Mouse (Mus musculus): ENCODE results near the gene Mthfd1l.
A peak's percentile ranks its signal among the peaks of the same experiment; 100 is the strongest.
"Not testable (repeated sequence)": the region's sequence is repeated elsewhere in the genome, so short reads cannot be mapped to it uniquely, and the experiment has no call there.

Gene Mthfd1l

GRCm38 (mm10) chr10:4119287-4119686 lies 146.4 kb downstream of the Mthfd1l start:
- no peak for DNase-seq (ENCODE audit: low read depth, low spot score)

GRCm38 (mm10) chr10:4120708-4121107 lies 147.8 kb downstream of the Mthfd1l start:
- peak; percentile 87 for DNase-seq (ENCODE audit: low read depth, low spot score)

GRCm38 (mm10) chr10:4121197-4121596 lies 148.3 kb downstream of the Mthfd1l start:
- DNase-seq (ENCODE audit: low read depth, low spot score): no peak

- DNase-seq (ENCODE audit: low read depth, low spot score): not testable (repeated sequence)
Measured at GRCm38 (mm10) chr10:4123280-4123945, 150.5 kb downstream of the Mthfd1l start.

GRCm38 (mm10) chr10:4124148-4124547 lies 151.2 kb downstream of the Mthfd1l start:
- no peak for DNase-seq (ENCODE audit: low read depth, low spot score)

- no peak for DNase-seq (ENCODE audit: low read depth, low spot score)
Measured at GRCm38 (mm10) chr10:4125232-4125631, 152.3 kb downstream of the Mthfd1l start.

GRCm38 (mm10) chr10:4126335-4127012 lies 153.6 kb downstream of the Mthfd1l start:
- peak; percentile 28 for DNase-seq (ENCODE audit: low read depth, low spot score)

GRCm38 (mm10) chr10:4128411-4128810 lies 155.5 kb downstream of the Mthfd1l start:
- DNase-seq (ENCODE audit: low read depth, low spot score): no peak

GRCm38 (mm10) chr10:4128915-4129314 lies 156.0 kb downstream of the Mthfd1l start:
- DNase-seq (ENCODE audit: low read depth, low spot score): peak; percentile 59

- DNase-seq (ENCODE audit: low read depth, low spot score): no peak
Measured at GRCm38 (mm10) chr10:4129461-4129860, 156.5 kb downstream of the Mthfd1l start.

- no peak for DNase-seq (ENCODE audit: low read depth, low spot score)
Measured at GRCm38 (mm10) chr10:4130034-4130607, 157.2 kb downstream of the Mthfd1l start.

- DNase-seq (ENCODE audit: low read depth, low spot score): no peak
Measured at GRCm38 (mm10) chr10:4132735-4133134, 159.8 kb downstream of the Mthfd1l start.

GRCm38 (mm10) chr10:4135100-4135764 lies 162.3 kb downstream of the Mthfd1l start:
- no peak for DNase-seq (ENCODE audit: low read depth, low spot score)

GRCm38 (mm10) chr10:4139531-4139930 lies 166.6 kb downstream of the Mthfd1l start:
- DNase-seq (ENCODE audit: low read depth, low spot score): no peak

- no peak for DNase-seq (ENCODE audit: low read depth, low spot score)
Measured at GRCm38 (mm10) chr10:4141689-4142088, 168.8 kb downstream of the Mthfd1l start.

- no peak for DNase-seq (ENCODE audit: low read depth, low spot score)
Measured at GRCm38 (mm10) chr10:4142816-4143215, 169.9 kb downstream of the Mthfd1l start.

GRCm38 (mm10) chr10:4143381-4143780 lies 170.5 kb downstream of the Mthfd1l start:
- no peak for DNase-seq (ENCODE audit: low read depth, low spot score)

- no peak for DNase-seq (ENCODE audit: low read depth, low spot score)
Measured at GRCm38 (mm10) chr10:4145080-4145807, 172.3 kb downstream of the Mthfd1l start.

GRCm38 (mm10) chr10:4146947-4147346 lies 174.0 kb downstream of the Mthfd1l start:
- DNase-seq (ENCODE audit: low read depth, low spot score): no peak

- no peak for DNase-seq (ENCODE audit: low read depth, low spot score)
Measured at GRCm38 (mm10) chr10:4151159-4151558, 178.2 kb downstream of the Mthfd1l start.
